Mouse (Mus musculus): ENCODE results near the gene Orc3.

- TF ChIP-seq CTCF (conservative IDR thresholded peaks at IDR 0.05; ENCODE audit: low read length): no peak
- TF ChIP-seq POU5F1 (IDR thresholded peaks at IDR 0.05; ENCODE audit: borderline replicate concordance, low read length): no peak
Measured at GRCm38 (mm10) chr4:34572876-34573275, 41.9 kb downstream of the Orc3 start.
